Mouse (Mus musculus): Measurements from ENCODE around the gene Nol11. TPM values are rescaled to one million over a fixed set of nuclear protein-coding genes. Genes with fewer than 3 reads are reported as not detected.
"Not testable (repeated sequence)": the region's sequence is repeated elsewhere in the genome, so short reads cannot be mapped to it uniquely, and the experiment has no call there.

Gene Nol11
- polyA plus RNA-seq, 1 experiment from 2014 or later = 70.7 TPM

GRCm38 (mm10) chr11:107129641-107130040 is 59.5 kb downstream of the Nol11 start:
- no peak for DNase-seq (ENCODE audit: low spot score)
- H3K9me3 ChIP-seq = no peaks in the 10 kb centered on the region
- H3K4me3 ChIP-seq = peak overlapping the region; percentile 89
- no peak overlapping the region for H3K27ac ChIP-seq (replicated peaks)
- peaks cover 26% of the 10 kb centered on the region for H3K4me1 ChIP-seq
- H3K27me3 ChIP-seq (replicated peaks; ENCODE audit: low read depth, poor library complexity, severe bottlenecking) = no peaks in the 10 kb centered on the region
- WGBS = 37% methylated on average over 2 of the region's 2 CpGs
- H3K36me3 ChIP-seq (replicated peaks) = peaks cover 15% of the 10 kb centered on the region

DNA sequence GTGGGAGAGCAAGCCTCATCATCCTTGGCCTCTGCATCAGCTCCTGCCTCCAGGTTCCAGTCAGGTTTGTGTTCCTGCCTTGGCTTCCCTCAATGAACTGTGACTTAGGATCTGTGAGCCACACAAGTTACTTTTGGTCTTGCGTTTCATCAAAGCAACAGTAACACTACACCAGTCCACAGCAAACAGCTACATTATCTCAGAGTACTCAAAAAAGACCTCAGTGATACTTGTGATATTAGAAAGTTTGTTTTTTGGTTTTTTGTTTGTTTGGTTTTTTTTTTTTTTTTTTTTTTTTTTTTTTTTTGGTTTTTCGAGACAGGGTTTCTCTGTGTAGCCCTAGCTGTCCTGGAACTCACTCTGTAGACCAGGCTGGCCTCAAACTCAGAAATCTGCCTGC is 62.5 kb downstream of the Nol11 start:
- H3K27ac ChIP-seq (replicated peaks); H3K9me3 ChIP-seq; DNase-seq (ENCODE audit: low spot score); H3K4me3 ChIP-seq; H3K27me3 ChIP-seq (replicated peaks; ENCODE audit: low read depth, poor library complexity, severe bottlenecking): not testable (repeated sequence)
- H3K4me1 ChIP-seq = peaks cover 29% of the 10 kb centered on the region
- peaks cover 37% of the 10 kb centered on the region for H3K36me3 ChIP-seq (replicated peaks)
- 74% methylated on average over 2 of the region's 2 CpGs for WGBS

GRCm38 (mm10) chr11:107125011-107125410 is 64.2 kb downstream of the Nol11 start:
- WGBS = 87% methylated on average over 4 of the region's 4 CpGs
- H3K27me3 ChIP-seq (replicated peaks; ENCODE audit: low read depth, poor library complexity, severe bottlenecking) = no peaks in the 10 kb centered on the region
- DNase-seq (ENCODE audit: low spot score) = no peak

GRCm38 (mm10) chr11:107124327-107124731 is 64.9 kb downstream of the Nol11 start:
- DNase-seq (ENCODE audit: low spot score) = no peak
- no peaks in the 10 kb centered on the region for H3K9me3 ChIP-seq
- H3K36me3 ChIP-seq (replicated peaks) = peaks cover 39% of the 10 kb centered on the region
- peaks cover 19% of the 10 kb centered on the region for H3K4me1 ChIP-seq
- WGBS = 38% methylated on average over 7 of the region's 7 CpGs
- H3K27ac ChIP-seq (replicated peaks) = no peak overlapping the region
- H3K27me3 ChIP-seq (replicated peaks; ENCODE audit: low read depth, poor library complexity, severe bottlenecking) = no peaks in the 10 kb centered on the region
- peak overlapping the region; percentile 18; the same call in 1 of the 2 replicates for H3K4me3 ChIP-seq

More at GRCm38 (mm10) chr11:107125011-107125410, 64.2 kb downstream of the Nol11 start:
- H3K4me1 ChIP-seq = peaks cover 26% of the 10 kb centered on the region
- H3K9me3 ChIP-seq = no peaks in the 10 kb centered on the region
- peaks cover 39% of the 10 kb centered on the region for H3K36me3 ChIP-seq (replicated peaks)
- H3K4me3 ChIP-seq = no peak overlapping the region
- H3K27ac ChIP-seq (replicated peaks) = no peak overlapping the region

DNA sequence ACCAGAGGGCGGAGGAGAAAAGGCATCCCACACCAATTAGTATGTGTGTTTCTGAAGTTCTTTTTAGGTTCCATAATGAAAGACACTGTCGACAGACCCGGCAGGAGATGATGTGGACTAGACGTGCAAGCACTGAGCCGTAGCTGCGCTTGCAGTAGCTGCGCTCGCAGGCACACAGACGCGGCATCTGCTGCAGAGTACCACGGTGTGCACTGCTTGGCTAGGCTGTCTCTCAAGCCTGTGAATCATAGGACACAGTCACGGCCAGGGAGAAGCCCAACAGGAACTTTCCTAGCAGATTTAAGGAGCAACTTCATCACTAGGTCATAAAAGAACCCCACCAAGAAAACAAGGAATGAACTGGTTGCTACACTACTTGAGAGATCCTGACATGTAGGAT is 71.4 kb downstream of the Nol11 start:
- H3K27me3 ChIP-seq (replicated peaks; ENCODE audit: low read depth, poor library complexity, severe bottlenecking) = no peaks in the 10 kb centered on the region
- WGBS = 88% methylated on average over 12 of the region's 12 CpGs
- H3K27ac ChIP-seq (replicated peaks) = no peak overlapping the region
- DNase-seq (ENCODE audit: low spot score) = no peak
- no peak overlapping the region for H3K4me3 ChIP-seq
- peaks cover 26% of the 10 kb centered on the region for H3K4me1 ChIP-seq
- no peaks in the 10 kb centered on the region for H3K9me3 ChIP-seq
- peaks cover 21% of the 10 kb centered on the region for H3K36me3 ChIP-seq (replicated peaks)

Other genes with a start within 250 kb of the Nol11 start
- gene Kpna2, start 189.8 kb downstream of the Nol11 start, polyA plus RNA-seq (2016; fragmentation: Nextera tagmentation; extraction: Ambion mirVana) = 631 and 685 TPM in 2 replicates
- gene 1810010H24Rik, start 163.7 kb downstream of the Nol11 start, polyA plus RNA-seq (2016; fragmentation: Nextera tagmentation; extraction: Ambion mirVana) = 0.98 and 2.1 TPM in 2 replicates
- gene Bptf, start 57.3 kb downstream of the Nol11 start, polyA plus RNA-seq (2016; fragmentation: Nextera tagmentation; extraction: Ambion mirVana) = 33.8 and 34.9 TPM in 2 replicates